Mouse (Mus musculus) embryonic facial prominence, embryonic 15.5 days (tissue): Measurements from ENCODE around the gene Gm13272. TPM values are rescaled to one million over a fixed set of nuclear protein-coding genes. Genes with fewer than 3 reads are reported as not detected.
"Not testable (repeated sequence)": the region's sequence is repeated elsewhere in the genome, so short reads cannot be mapped to it uniquely, and the experiment has no call there.

ENCODE experiments used
- ATAC-seq: fragments of 200-750 bp; cut with Nextera tagmentation; 2 replicates; pipeline ENCODE4 v1.8.0; 2017; ENCODE audit warnings: low read depth, moderate TSS enrichment; ENCODE audit not compliant: insufficient number of reproducible peaks, low FRiP score, low TSS enrichment
- H3K27ac ChIP-seq: fragments of 300-500 bp; sonication (generic); replicated peaks from 2 replicates; pipeline ENCODE4 v1.5.1; 2015; ENCODE audit warnings: mild to moderate bottlenecking, inconsistent platforms
- H3K27me3 ChIP-seq: fragments of 300-500 bp; sonication (generic); 2 replicates; pipeline ENCODE4 v1.6.1; 2015; ENCODE audit warnings: inconsistent platforms
- H3K36me3 ChIP-seq: fragments of 300-500 bp; sonication (generic); 2 replicates; pipeline ENCODE4 v1.6.1; 2015; ENCODE audit warnings: mild to moderate bottlenecking, inconsistent platforms
- H3K4me1 ChIP-seq: fragments of 300-500 bp; sonication (generic); 2 replicates; pipeline ENCODE4 v1.6.1; 2015; ENCODE audit warnings: inconsistent platforms
- H3K4me2 ChIP-seq: fragments of 300-500 bp; sonication (generic); replicated peaks from 2 replicates; pipeline ENCODE4 v1.6.1; 2015; ENCODE audit warnings: mild to moderate bottlenecking, inconsistent platforms
- H3K4me3 ChIP-seq: fragments of 300-500 bp; sonication (generic); replicated peaks from 2 replicates; pipeline ENCODE4 v1.5.1; 2015; ENCODE audit warnings: mild to moderate bottlenecking, inconsistent platforms
- H3K9ac ChIP-seq: fragments of 300-500 bp; sonication (generic); 2 replicates; pipeline ENCODE4 v1.6.1; 2015; ENCODE audit warnings: inconsistent platforms
- H3K9me3 ChIP-seq: fragments of 300-500 bp; sonication (generic); replicated peaks from 2 replicates; pipeline ENCODE4 v1.6.1; 2016; ENCODE audit warnings: inconsistent platforms
- WGBS: fragments of 180-500 bp; shearing (Covaris S2); methylation state at CpG from one replicate; pipeline ENCODE4 v1.1.7; 2015; 5-methylcytosine and 5-hydroxymethylcytosine counted together
- polyA plus RNA-seq: library from polyadenylated mRNA; unstranded; fragments of >200 nt; fragmentation: Nextera tagmentation; extraction: Ambion mirVana; gene quantifications from 2 replicates; pipeline ENCODE4 v1.2.1, GENCODE M21; 2015

The Gm13272 gene
- polyA plus RNA-seq, 1 experiment from 2014 or later, result not detected

DNA sequence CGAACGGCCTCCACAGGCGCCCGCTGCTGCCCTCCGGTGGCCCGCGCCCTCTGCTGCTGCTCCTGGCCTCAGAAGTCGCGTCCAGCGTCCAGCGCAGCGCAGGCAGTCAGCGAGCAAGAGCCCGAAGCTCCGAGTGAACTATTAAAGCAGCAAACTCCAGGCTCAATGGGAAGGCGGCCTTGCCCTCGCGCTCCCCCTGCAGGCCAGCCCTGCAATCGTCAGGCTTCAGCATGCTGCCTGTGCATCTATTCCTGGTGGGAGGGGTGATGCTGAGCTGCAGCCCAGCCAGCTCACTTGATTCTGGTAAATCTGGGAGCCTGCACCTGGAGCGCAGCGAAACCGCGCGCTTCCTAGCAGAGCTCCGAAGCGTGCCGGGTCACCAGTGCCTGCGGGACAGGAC is 8.8 kb downstream of the Gm13272 start, which contains the start of gene Gm13277:
Gene Gm13277 (plus strand): TSS at position 231 of the 400 bp plus-strand sequence.
- 0% methylated on average over 4 of the region's 28 CpGs for WGBS
- not testable (repeated sequence) for ATAC-seq, H3K27ac ChIP-seq, H3K4me3 ChIP-seq, H3K4me2 ChIP-seq, H3K9me3 ChIP-seq, H3K36me3 ChIP-seq, H3K9ac ChIP-seq, H3K4me1 ChIP-seq, H3K27me3 ChIP-seq

DNA sequence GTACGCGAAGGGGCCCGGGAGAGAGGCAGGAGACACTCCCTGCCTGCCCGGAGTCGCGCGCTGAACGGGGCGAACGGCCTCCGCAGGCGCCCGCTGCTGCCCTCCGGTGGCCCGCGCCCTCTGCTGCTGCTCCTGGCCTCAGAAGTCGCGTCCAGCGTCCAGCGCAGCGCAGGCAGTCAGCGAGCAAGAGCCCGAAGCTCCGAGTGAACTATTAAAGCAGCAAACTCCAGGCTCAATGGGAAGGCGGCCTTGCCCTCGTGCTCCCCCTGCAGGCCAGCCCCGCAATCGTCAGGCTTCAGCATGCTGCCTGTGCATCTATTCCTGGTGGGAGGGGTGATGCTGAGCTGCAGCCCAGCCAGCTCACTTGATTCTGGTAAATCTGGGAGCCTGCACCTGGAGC is 11.6 kb downstream of the Gm13272 start, which contains the start of gene Gm13278:
Gene Gm13278 (plus strand): TSS at position 301 of the 400 bp plus-strand sequence.
- WGBS, result no CpG with 5 or more reads among the region's 28 CpGs
- ATAC-seq, result not testable (repeated sequence)

DNA sequence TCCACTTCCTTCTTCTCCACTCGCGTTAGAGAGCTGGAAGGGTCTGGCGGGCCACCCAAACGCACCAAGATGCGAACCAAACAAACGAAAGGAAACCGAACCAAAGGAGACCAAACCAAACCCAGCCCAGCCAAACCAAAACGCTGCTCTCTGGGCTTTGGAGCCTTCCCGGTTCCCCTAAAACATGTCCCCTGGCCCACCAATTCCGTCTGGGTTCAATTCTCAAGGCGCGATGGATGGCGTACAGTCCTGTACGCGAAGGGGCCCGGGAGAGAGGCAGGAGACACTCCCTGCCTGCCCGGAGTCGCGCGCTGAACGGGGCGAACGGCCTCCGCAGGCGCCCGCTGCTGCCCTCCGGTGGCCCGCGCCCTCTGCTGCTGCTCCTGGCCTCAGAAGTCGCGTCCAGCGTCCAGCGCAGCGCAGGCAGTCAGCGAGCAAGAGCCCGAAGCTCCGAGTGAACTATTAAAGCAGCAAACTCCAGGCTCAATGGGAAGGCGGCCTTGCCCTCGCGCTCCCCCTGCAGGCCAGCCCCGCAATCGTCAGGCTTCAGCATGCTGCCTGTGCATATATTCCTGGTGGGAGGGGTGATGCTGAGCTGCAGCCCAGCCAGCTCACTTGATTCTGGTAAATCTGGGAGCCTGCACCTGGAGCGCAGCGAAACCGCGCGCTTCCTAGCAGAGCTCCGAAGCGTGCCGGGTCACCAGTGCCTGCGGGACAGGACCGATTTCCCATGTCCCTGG is 14.5 kb downstream of the Gm13272 start, which contains the start of gene Gm13275:
Gene Gm13275 (plus strand): TSS at position 552 of the 740 bp plus-strand sequence.
- not testable (repeated sequence) for H3K4me3 ChIP-seq, H3K9me3 ChIP-seq, H3K9ac ChIP-seq, H3K4me1 ChIP-seq, H3K27me3 ChIP-seq, H3K27ac ChIP-seq, ATAC-seq, H3K4me2 ChIP-seq, H3K36me3 ChIP-seq
- 0% methylated on average over 9 of the region's 52 CpGs for WGBS

More for the DNA sequence above, 11.6 kb downstream of the Gm13272 start, which contains the start of gene Gm13278:
- not testable (repeated sequence) for H3K27me3 ChIP-seq, H3K9me3 ChIP-seq, H3K9ac ChIP-seq, H3K4me3 ChIP-seq, H3K4me2 ChIP-seq, H3K27ac ChIP-seq, H3K4me1 ChIP-seq, H3K36me3 ChIP-seq

DNA sequence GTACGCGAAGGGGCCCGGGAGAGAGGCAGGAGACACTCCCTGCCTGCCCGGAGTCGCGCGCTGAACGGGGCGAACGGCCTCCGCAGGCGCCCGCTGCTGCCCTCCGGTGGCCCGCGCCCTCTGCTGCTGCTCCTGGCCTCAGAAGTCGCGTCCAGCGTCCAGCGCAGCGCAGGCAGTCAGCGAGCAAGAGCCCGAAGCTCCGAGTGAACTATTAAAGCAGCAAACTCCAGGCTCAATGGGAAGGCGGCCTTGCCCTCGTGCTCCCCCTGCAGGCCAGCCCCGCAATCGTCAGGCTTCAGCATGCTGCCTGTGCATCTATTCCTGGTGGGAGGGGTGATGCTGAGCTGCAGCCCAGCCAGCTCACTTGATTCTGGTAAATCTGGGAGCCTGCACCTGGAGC is 17.4 kb downstream of the Gm13272 start, which contains the start of gene Gm13279:
Gene Gm13279 (plus strand): TSS at position 301 of the 400 bp plus-strand sequence.
- not testable (repeated sequence) for ATAC-seq, H3K4me1 ChIP-seq, H3K27ac ChIP-seq, H3K9me3 ChIP-seq, H3K36me3 ChIP-seq, H3K4me2 ChIP-seq, H3K27me3 ChIP-seq, H3K9ac ChIP-seq, H3K4me3 ChIP-seq
- WGBS, result no CpG with 5 or more reads among the region's 28 CpGs

DNA sequence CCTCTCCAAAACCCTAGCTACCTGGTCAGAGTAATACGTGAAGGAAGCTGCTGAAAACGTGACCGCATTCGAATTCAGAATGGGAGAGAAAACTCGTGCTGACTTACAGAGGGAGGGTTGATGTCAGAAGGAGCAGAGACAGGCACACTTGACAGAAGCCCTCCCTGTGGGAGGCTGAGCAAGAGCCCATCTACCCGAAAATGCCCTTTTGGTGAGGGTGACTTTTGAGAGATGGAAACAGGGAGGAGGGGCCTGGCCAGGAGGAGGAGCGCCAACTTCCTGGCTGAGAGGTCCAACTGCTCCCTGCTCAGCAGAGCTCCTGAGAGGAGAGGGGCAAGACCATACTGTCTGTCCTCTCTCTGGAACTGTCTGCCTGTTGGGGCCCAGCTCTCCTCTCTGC is 19.7 kb downstream of the Gm13272 start, which contains the start of gene Gm13285:
Gene Gm13285 (plus strand): TSS at position 301 of the 400 bp plus-strand sequence.
- ATAC-seq, H3K36me3 ChIP-seq, H3K4me2 ChIP-seq, H3K4me1 ChIP-seq, H3K27me3 ChIP-seq, H3K4me3 ChIP-seq, H3K9ac ChIP-seq, H3K27ac ChIP-seq, H3K9me3 ChIP-seq: not testable (repeated sequence)
- WGBS, result 9% methylated on average over 6 of the region's 7 CpGs

DNA sequence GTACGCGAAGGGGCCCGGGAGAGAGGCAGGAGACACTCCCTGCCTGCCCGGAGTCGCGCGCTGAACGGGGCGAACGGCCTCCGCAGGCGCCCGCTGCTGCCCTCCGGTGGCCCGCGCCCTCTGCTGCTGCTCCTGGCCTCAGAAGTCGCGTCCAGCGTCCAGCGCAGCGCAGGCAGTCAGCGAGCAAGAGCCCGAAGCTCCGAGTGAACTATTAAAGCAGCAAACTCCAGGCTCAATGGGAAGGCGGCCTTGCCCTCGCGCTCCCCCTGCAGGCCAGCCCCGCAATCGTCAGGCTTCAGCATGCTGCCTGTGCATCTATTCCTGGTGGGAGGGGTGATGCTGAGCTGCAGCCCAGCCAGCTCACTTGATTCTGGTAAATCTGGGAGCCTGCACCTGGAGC is 23.3 kb downstream of the Gm13272 start, which contains the start of gene Gm13287:
Gene Gm13287 (plus strand): TSS at position 301 of the 400 bp plus-strand sequence.
- no CpG with 5 or more reads among the region's 29 CpGs for WGBS

DNA sequence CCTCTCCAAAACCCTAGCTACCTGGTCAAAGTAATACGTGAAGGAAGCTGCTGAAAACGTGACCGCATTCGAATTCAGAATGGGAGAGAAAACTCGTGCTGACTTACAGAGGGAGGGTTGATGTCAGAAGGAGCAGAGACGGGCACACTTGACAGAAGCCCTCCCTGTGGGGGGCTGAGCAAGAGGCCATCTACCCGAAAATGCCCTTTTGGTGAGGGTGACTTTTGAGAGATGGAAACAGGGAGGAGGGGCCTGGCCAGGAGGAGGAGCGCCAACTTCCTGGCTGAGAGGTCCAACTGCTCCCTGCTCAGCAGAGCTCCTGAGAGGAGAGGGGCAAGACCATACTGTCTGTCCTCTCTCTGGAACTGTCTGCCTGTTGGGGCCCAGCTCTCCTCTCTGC is 25.6 kb downstream of the Gm13272 start, which contains the start of gene Gm13288:
Gene Gm13288 (plus strand): TSS at position 301 of the 400 bp plus-strand sequence.
- not testable (repeated sequence) for H3K27me3 ChIP-seq, H3K9ac ChIP-seq, H3K36me3 ChIP-seq, H3K9me3 ChIP-seq, H3K27ac ChIP-seq, H3K4me1 ChIP-seq, ATAC-seq
- Histone ChIP-seq H3K4me3 (peak within 1 kb of the TSS; percentile 28), H3K4me2 (0 out of 2 replicates have a peak within 1 kb of the TSS, but pooled peaks have one; percentile 27)
- no CpG with 5 or more reads among the region's 8 CpGs for WGBS

More for the DNA sequence above, 23.3 kb downstream of the Gm13272 start, which contains the start of gene Gm13287:
- not testable (repeated sequence) for H3K36me3 ChIP-seq, H3K9me3 ChIP-seq, H3K4me3 ChIP-seq, H3K27ac ChIP-seq, H3K27me3 ChIP-seq, H3K4me2 ChIP-seq, H3K9ac ChIP-seq, ATAC-seq, H3K4me1 ChIP-seq

DNA sequence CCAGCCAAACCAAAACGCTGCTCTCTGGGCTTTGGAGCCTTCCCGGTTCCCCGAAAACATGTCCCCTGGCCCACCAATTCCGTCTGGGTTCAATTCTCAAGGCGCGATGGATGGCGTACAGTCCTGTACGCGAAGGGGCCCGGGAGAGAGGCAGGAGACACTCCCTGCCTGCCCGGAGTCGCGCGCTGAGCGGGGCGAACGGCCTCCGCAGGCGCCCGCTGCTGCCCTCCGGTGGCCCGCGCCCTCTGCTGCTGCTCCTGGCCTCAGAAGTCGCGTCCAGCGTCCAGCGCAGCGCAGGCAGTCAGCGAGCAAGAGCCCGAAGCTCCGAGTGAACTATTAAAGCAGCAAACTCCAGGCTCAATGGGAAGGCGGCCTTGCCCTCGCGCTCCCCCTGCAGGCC is 26.1 kb downstream of the Gm13272 start:
- H3K27ac ChIP-seq, H3K9me3 ChIP-seq, H3K27me3 ChIP-seq, H3K4me1 ChIP-seq, H3K9ac ChIP-seq, ATAC-seq, H3K36me3 ChIP-seq: not testable (repeated sequence)
- Histone ChIP-seq H3K4me2 (0 out of 2 replicates have a peak overlapping the region, but pooled peaks have one; percentile 27), H3K4me3 (peak overlapping the region; percentile 28)
- WGBS, result no CpG with 5 or more reads among the region's 34 CpGs

DNA sequence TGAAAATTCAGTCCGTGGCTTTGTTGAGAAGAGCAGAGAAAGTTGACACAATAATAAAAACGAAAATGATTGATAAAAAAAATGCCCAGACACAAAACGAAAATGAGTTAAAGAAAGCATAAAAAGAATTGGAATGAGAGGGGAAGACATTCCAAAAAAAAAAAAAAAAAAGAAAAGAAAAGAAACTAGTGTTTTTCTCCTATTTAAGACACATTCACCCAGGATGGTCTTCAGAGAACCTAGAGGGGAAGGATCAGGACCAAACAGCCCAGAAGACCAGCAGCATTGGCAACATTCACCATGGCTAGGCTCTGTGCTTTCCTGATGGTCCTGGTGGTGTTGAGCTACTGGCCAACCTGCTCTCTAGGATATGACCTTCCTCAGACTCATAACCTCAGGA is 36.3 kb downstream of the Gm13272 start, which contains the start of gene Ifna7:
Gene Ifna7 (plus strand): TSS at position 301 of the 400 bp plus-strand sequence.
- no peak within 1 kb of the TSS for H3K9ac ChIP-seq
- no peaks in the 10 kb centered on the region for H3K4me1 ChIP-seq
- H3K4me2 ChIP-seq, result no peak within 1 kb of the TSS
- H3K4me3 ChIP-seq, result no peak within 1 kb of the TSS
- no peak for ATAC-seq
- H3K36me3 ChIP-seq, result no peaks in the 10 kb centered on the region
- no peaks in the 10 kb centered on the region for H3K27me3 ChIP-seq
- WGBS, result 46% methylated on average over 3 of the region's 3 CpGs
- no peak within 1 kb of the TSS for H3K27ac ChIP-seq
- no peaks in the 10 kb centered on the region for H3K9me3 ChIP-seq

DNA sequence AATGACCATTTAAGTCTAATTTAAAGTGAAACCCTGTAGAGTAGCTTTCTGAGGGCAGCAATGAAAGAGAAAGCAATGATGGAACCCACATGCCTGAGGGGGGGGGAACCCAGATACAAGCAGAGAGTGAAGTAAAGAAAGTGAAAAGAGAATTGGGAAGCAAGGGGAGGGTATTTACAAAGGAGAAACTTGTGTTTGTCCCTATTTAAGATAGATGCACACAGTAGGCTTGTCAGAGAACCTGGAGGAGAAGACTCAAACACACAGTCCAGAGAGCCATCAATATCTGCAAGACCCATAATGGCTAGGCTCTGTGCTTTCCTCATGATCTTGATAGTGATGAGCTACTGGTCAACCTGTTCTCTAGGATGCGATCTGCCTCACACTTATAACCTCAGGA is 40.0 kb downstream of the Gm13272 start, which contains the start of gene Ifna11:
Gene Ifna11 (plus strand): TSS at position 301 of the 400 bp plus-strand sequence.
- no peak within 1 kb of the TSS for H3K9ac ChIP-seq
- no peaks in the 10 kb centered on the region for H3K36me3 ChIP-seq
- H3K27me3 ChIP-seq, result no peaks in the 10 kb centered on the region
- H3K4me2 ChIP-seq, result no peak within 1 kb of the TSS
- no peak within 1 kb of the TSS for H3K4me3 ChIP-seq
- no peak for ATAC-seq
- 75% methylated on average over 1 of the region's 1 CpGs for WGBS
- no peaks in the 10 kb centered on the region for H3K4me1 ChIP-seq
- H3K9me3 ChIP-seq, result no peaks in the 10 kb centered on the region
- no peak within 1 kb of the TSS for H3K27ac ChIP-seq

DNA sequence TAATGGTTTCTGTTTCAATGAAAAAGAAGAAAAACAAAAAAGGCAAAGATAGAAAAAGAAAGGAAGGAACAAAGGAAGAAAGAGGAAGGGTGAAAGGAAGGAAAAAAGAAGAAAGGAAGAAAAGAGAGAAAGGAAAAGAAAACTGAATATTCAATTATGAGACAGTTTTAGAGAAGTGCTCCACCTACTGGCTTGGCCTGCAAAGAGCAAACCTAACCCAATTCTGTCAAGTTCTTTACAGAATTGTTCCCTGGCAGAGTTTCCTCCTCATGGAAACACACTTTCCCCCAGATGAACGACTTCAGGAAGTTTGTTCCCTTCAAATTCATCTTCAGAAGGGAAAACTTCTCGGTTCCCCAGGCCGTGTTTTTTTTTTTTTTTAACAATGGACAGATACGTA is 43.3 kb downstream of the Gm13272 start:
- Histone ChIP-seq H3K4me3 (no peak overlapping the region), H3K36me3 (no peaks in the 10 kb centered on the region), H3K4me2 (no peak overlapping the region), H3K27me3 (no peaks in the 10 kb centered on the region), H3K9ac (no peak overlapping the region), H3K27ac (no peak overlapping the region), H3K4me1 (no peaks in the 10 kb centered on the region), H3K9me3 (no peaks in the 10 kb centered on the region)
- WGBS, result 26% methylated on average over 4 of the region's 4 CpGs
- no peak for ATAC-seq
